Mouse (Mus musculus): ENCODE results near the gene Osbpl11. TPM values are rescaled to one million over a fixed set of nuclear protein-coding genes. Genes with fewer than 3 reads are reported as not detected.

The Osbpl11 gene
- total and polyA plus RNA-seq, 2 experiments from 2014 or later: 10.8 to 25.0 TPM

GRCm38 (mm10) chr16:33261584-33262061, 76.8 kb downstream of the Osbpl11 start:
- H3K4me1 ChIP-seq (ENCODE audit: insufficient read depth, low read length): no peaks in the 10 kb centered on the region
- H3K4me2 ChIP-seq (ENCODE audit: low read depth, low read length): no peak overlapping the region
- no peak for TF ChIP-seq CTCF (IDR thresholded peaks at IDR 0.05; ENCODE audit: low read depth)
- H3K27me3 ChIP-seq (ENCODE audit: insufficient read depth, low read length): no peaks in the 10 kb centered on the region
- no peak overlapping the region for H3K4me3 ChIP-seq (ENCODE audit: low read length)
- WGBS: 85% methylated on average over 2 of the region's 2 CpGs
- H3K27ac ChIP-seq: no peak overlapping the region
- no peaks in the 10 kb centered on the region for H3K9me3 ChIP-seq (ENCODE audit: low read length)
- no peak overlapping the region for H3K9ac ChIP-seq (replicated peaks; ENCODE audit: low read length)
- DNase-seq (ENCODE audit: low spot score): no peak
- no peak for ATAC-seq
- peaks cover 17% of the 10 kb centered on the region; the same call in 1 of the 2 replicates for H3K36me3 ChIP-seq (ENCODE audit: insufficient read depth, low read length)

DNA sequence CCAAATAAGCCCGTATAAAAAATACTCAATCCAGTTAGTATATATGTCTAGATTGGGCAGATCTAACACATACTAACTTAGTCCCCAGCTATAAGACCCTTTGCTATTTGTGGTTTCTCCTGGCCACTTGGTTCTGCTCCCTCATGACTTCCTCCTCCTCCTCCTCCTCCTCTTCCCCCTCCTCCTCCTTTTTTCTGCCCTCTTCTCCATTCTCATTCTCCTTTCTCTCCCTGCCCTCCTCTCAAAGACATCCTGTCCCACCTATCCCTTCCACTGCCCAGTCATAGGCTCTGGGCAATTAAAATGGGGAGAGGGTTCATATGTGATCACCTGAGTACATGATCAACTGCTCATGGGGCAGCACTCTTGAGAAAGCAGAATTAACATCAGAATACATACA, 77.2 kb downstream of the Osbpl11 start:
- Histone ChIP-seq H3K4me3 (ENCODE audit: low read length) (no peak overlapping the region), H3K36me3 (ENCODE audit: insufficient read depth, low read length) (peaks cover 19% of the 10 kb centered on the region; the same call in 1 of the 2 replicates), H3K27me3 (ENCODE audit: insufficient read depth, low read length) (no peaks in the 10 kb centered on the region), H3K9me3 (ENCODE audit: low read length) (no peaks in the 10 kb centered on the region), H3K27ac (no peak overlapping the region), H3K4me1 (ENCODE audit: insufficient read depth, low read length) (no peaks in the 10 kb centered on the region), H3K4me2 (ENCODE audit: low read depth, low read length) (no peak overlapping the region), H3K9ac (replicated peaks; ENCODE audit: low read length) (no peak overlapping the region)
- DNase-seq (ENCODE audit: low spot score): no peak
- 92% methylated on average over 1 of the region's 1 CpGs for WGBS
- no peak for TF ChIP-seq CTCF (IDR thresholded peaks at IDR 0.05; ENCODE audit: low read depth)
- no peak for ATAC-seq

DNA sequence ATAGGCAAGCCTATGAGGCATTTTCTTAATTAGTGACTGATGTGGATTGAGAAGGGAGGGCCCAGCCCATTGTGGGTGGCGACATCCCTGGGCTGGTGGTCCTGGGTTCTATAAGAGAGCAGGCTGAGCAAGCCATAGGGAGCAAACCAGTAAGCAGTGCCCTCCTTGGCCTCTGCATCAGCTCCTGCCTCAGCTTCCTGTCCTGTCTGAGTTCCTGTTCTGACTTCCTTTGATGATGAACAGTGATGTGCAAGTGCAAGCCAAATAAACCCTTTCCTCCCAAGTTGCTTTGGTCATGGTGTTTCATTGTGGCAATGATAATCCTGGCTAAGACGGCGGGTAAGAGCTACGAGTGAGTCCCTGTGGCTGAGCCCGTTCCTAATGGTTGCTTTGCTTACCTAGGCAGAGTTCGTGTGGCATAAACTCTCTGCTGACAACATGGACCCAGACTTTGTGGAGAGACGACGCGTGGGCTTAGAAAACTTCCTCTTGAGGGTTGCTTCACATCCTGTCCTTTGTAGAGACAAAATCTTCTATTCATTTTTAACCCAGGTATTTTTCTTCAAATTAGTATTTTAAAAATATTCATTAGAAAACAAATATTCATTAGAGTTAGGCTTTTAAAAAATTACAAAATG, 82.9 kb downstream of the Osbpl11 start:
- peaks cover 40% of the 10 kb centered on the region; the same call in 1 of the 2 replicates for H3K36me3 ChIP-seq (ENCODE audit: insufficient read depth, low read length)
- no peaks in the 10 kb centered on the region for H3K27me3 ChIP-seq (ENCODE audit: insufficient read depth, low read length)
- no peaks in the 10 kb centered on the region for H3K9me3 ChIP-seq (ENCODE audit: low read length)
- H3K4me1 ChIP-seq (ENCODE audit: insufficient read depth, low read length): no peaks in the 10 kb centered on the region
- ATAC-seq (no peak), DNase-seq (ENCODE audit: low spot score) (no peak)
- no peak overlapping the region for H3K4me3 ChIP-seq (ENCODE audit: low read length)
- no peak for TF ChIP-seq CTCF (IDR thresholded peaks at IDR 0.05; ENCODE audit: low read depth)
- WGBS: 93% methylated on average over 9 of the region's 9 CpGs
- no peak overlapping the region for H3K4me2 ChIP-seq (ENCODE audit: low read depth, low read length)
- H3K9ac ChIP-seq (replicated peaks; ENCODE audit: low read length): no peak overlapping the region
- no peak overlapping the region for H3K27ac ChIP-seq

GRCm38 (mm10) chr16:33271824-33272223, 87.0 kb downstream of the Osbpl11 start:
- H3K36me3 ChIP-seq (ENCODE audit: insufficient read depth, low read length): peaks cover 27% of the 10 kb centered on the region; the same call in 1 of the 2 replicates
- no peak for TF ChIP-seq CTCF (IDR thresholded peaks at IDR 0.05; ENCODE audit: low read depth)

DNA sequence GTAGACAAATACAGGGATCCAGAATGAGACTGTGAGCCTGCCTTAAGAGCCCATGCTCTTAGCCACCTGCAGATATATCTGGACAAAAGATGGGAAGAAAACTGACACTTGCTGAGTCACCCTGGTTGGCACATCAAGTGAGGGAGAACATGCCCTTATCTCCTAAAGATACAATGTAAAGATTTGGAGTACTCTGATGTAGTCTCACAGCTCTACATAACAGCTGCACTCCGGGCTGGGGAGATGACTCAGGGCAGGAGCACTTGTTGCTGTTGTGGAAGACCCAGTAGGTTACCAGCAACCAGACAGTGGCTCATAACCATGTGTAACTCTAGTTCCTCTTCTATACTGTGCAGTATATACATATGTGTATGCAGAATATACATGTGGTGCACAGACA, 98.2 kb downstream of the Osbpl11 start:
- WGBS: 94% methylated on average over 1 of the region's 1 CpGs
- Histone ChIP-seq H3K27ac (no peak overlapping the region), H3K4me1 (ENCODE audit: insufficient read depth, low read length) (no peaks in the 10 kb centered on the region), H3K9ac (replicated peaks; ENCODE audit: low read length) (no peak overlapping the region), H3K9me3 (ENCODE audit: low read length) (no peaks in the 10 kb centered on the region), H3K4me3 (ENCODE audit: low read length) (no peak overlapping the region), H3K27me3 (ENCODE audit: insufficient read depth, low read length) (no peaks in the 10 kb centered on the region), H3K4me2 (ENCODE audit: low read depth, low read length) (no peak overlapping the region), H3K36me3 (ENCODE audit: insufficient read depth, low read length) (peaks cover 40% of the 10 kb centered on the region)
- DNase-seq (ENCODE audit: low spot score): no peak
- no peak for TF ChIP-seq CTCF (IDR thresholded peaks at IDR 0.05; ENCODE audit: low read depth)
- ATAC-seq: no peak

More at GRCm38 (mm10) chr16:33271824-33272223, 87.0 kb downstream of the Osbpl11 start:
- no peaks in the 10 kb centered on the region for H3K4me1 ChIP-seq (ENCODE audit: insufficient read depth, low read length)
- 91% methylated on average over 4 of the region's 4 CpGs for WGBS
- H3K27ac ChIP-seq: no peak overlapping the region
- no peak overlapping the region for H3K4me2 ChIP-seq (ENCODE audit: low read depth, low read length)
- no peaks in the 10 kb centered on the region for H3K27me3 ChIP-seq (ENCODE audit: insufficient read depth, low read length)
- H3K9ac ChIP-seq (replicated peaks; ENCODE audit: low read length): no peak overlapping the region
- ATAC-seq (no peak), DNase-seq (ENCODE audit: low spot score) (no peak)
- no peaks in the 10 kb centered on the region for H3K9me3 ChIP-seq (ENCODE audit: low read length)
- H3K4me3 ChIP-seq (ENCODE audit: low read length): no peak overlapping the region

GRCm38 (mm10) chr16:33288536-33288935, 103.7 kb downstream of the Osbpl11 start:
- no peak for TF ChIP-seq CTCF (IDR thresholded peaks at IDR 0.05; ENCODE audit: low read depth)
- Histone ChIP-seq H3K27me3 (ENCODE audit: insufficient read depth, low read length) (no peaks in the 10 kb centered on the region), H3K9ac (replicated peaks; ENCODE audit: low read length) (no peak overlapping the region), H3K4me2 (ENCODE audit: low read depth, low read length) (no peak overlapping the region), H3K27ac (no peak overlapping the region), H3K36me3 (ENCODE audit: insufficient read depth, low read length) (peaks cover 63% of the 10 kb centered on the region), H3K9me3 (ENCODE audit: low read length) (no peaks in the 10 kb centered on the region), H3K4me1 (ENCODE audit: insufficient read depth, low read length) (no peaks in the 10 kb centered on the region), H3K4me3 (ENCODE audit: low read length) (no peak overlapping the region)
- DNase-seq (ENCODE audit: low spot score) (no peak), ATAC-seq (no peak)
- 83% methylated on average over 9 of the region's 9 CpGs for WGBS

- H3K27me3 ChIP-seq (ENCODE audit: insufficient read depth, low read length): no peaks in the 10 kb centered on the region
- no peak for TF ChIP-seq CTCF (IDR thresholded peaks at IDR 0.05; ENCODE audit: low read depth)
- no peaks in the 10 kb centered on the region for H3K4me1 ChIP-seq (ENCODE audit: insufficient read depth, low read length)
- no peak overlapping the region for H3K4me2 ChIP-seq (ENCODE audit: low read depth, low read length)
- no peak overlapping the region for H3K4me3 ChIP-seq (ENCODE audit: low read length)
- ATAC-seq (no peak), DNase-seq (ENCODE audit: low spot score) (peak; percentile 55)
- H3K27ac ChIP-seq: no peak overlapping the region
- no peak overlapping the region for H3K9ac ChIP-seq (replicated peaks; ENCODE audit: low read length)
- 67% methylated on average over 7 of the region's 7 CpGs for WGBS
- H3K9me3 ChIP-seq (ENCODE audit: low read length): no peaks in the 10 kb centered on the region
- peaks cover 70% of the 10 kb centered on the region for H3K36me3 ChIP-seq (ENCODE audit: insufficient read depth, low read length)
These were observed 105.1 kb downstream of the Osbpl11 start for GRCm38 (mm10) chr16:33289981-33290380.
